Mouse (Mus musculus) heart, embryonic 14.5 days (tissue): Measurements from ENCODE around the gene Ccdc90b. TPM values are rescaled to one million over a fixed set of nuclear protein-coding genes. Genes with fewer than 3 reads are reported as not detected.

Experiments used
- ATAC-seq: fragments of 200-750 bp; cut with Nextera tagmentation; 2 replicates; pipeline ENCODE4 v1.8.0; 2017; ENCODE audit warnings: low read depth, moderate TSS enrichment; ENCODE audit not compliant: insufficient number of reproducible peaks, insufficient read depth, low FRiP score
- H3K27ac ChIP-seq, 2 experiments: fragments of 200-500 bp in 1 of 2; fragments of 300-500 bp in 1 of 2; sonication (generic) in 1 of 2; replicated peaks in 1 of 2; 2 replicates each; pipeline ENCODE4 v1.5.1; 2012 to 2014; ENCODE audit warnings: low read depth in 2 of 2, low read length in 2 of 2, control low read depth in 1 of 2, mild to moderate bottlenecking in 1 of 2, mixed read lengths in 1 of 2; ENCODE audit not compliant: control insufficient read depth in 1 of 2, insufficient read depth in 1 of 2
- H3K27me3 ChIP-seq: fragments of 300-500 bp; sonication (generic); 2 replicates; pipeline ENCODE4 v1.6.1; 2014; ENCODE audit warnings: mild to moderate bottlenecking, low read length, control low read depth; ENCODE audit not compliant: control insufficient read depth, insufficient read depth
- H3K36me3 ChIP-seq: fragments of 300-500 bp; sonication (generic); 2 replicates; pipeline ENCODE4 v1.6.1; 2014; ENCODE audit warnings: mild to moderate bottlenecking, control low read depth, low read length, mixed read lengths; ENCODE audit not compliant: control insufficient read depth, insufficient read depth
- H3K4me1 ChIP-seq, 2 experiments: fragments of 200-500 bp in 1 of 2; fragments of 300-500 bp in 1 of 2; sonication (generic) in 1 of 2; 2 replicates each; pipeline ENCODE4 v1.6.1; 2012 to 2014; ENCODE audit warnings: low read length in 2 of 2, control low read depth in 1 of 2, mixed read lengths in 1 of 2; ENCODE audit not compliant: control insufficient read depth in 2 of 2, insufficient read depth in 2 of 2
- H3K4me2 ChIP-seq: fragments of 300-500 bp; sonication (generic); 2 replicates; pipeline ENCODE4 v1.6.1; 2014; ENCODE audit warnings: mild to moderate bottlenecking, low read length
- H3K4me3 ChIP-seq, 2 experiments: fragments of 200-500 bp in 1 of 2; fragments of 300-500 bp in 1 of 2; sonication (generic) in 1 of 2; 2 replicates each; pipeline ENCODE4 v1.5.1; 2012 to 2014; ENCODE audit warnings: low read length in 2 of 2, mild to moderate bottlenecking in 2 of 2, control low read depth in 1 of 2, low read depth in 1 of 2, moderate library complexity in 1 of 2; ENCODE audit not compliant: control insufficient read depth in 1 of 2, insufficient read depth in 1 of 2
- H3K9ac ChIP-seq: fragments of 300-500 bp; sonication (generic); 2 replicates; pipeline ENCODE4 v1.6.1; 2014; ENCODE audit warnings: mild to moderate bottlenecking, low read length
- H3K9me3 ChIP-seq: fragments of 300-500 bp; sonication (generic); 2 replicates; pipeline ENCODE4 v1.6.1; 2016; ENCODE audit warnings: low read length, control low read depth; ENCODE audit not compliant: control insufficient read depth
- WGBS: fragments of 180-500 bp; shearing (Covaris S2); extraction: QIAGEN DNeasy Blood & Tissue Kit; methylation state at CpG from one replicate; pipeline ENCODE4 v1.1.7; 2014; 5-methylcytosine and 5-hydroxymethylcytosine counted together
- polyA plus RNA-seq: library from polyadenylated mRNA; unstranded; fragments of >200 nt; fragmentation: Nextera tagmentation; extraction: Ambion mirVana; gene quantifications from 2 replicates; pipeline ENCODE4 v1.2.1, GENCODE M21; 2014

Gene Ccdc90b
- 56.7 and 59.9 TPM in 2 replicates for polyA plus RNA-seq

GRCm38 (mm10) chr7:92560986-92561876, at the start of gene Ccdc90b:
TSS of gene Ccdc90b (plus strand) at chr7:92561149.
- Histone ChIP-seq H3K4me3 (peak within 1 kb of the TSS; percentile 77 to 78), H3K27ac (peak within 1 kb of the TSS; percentile 93 to 94), H3K4me1 (peaks cover 0 to 4% of the 10 kb centered on the region in 2 experiments; a peak in 2 of 4 replicates), H3K9ac (peak within 1 kb of the TSS; percentile 84), H3K27me3 (no peaks in the 10 kb centered on the region), H3K9me3 (no peaks in the 10 kb centered on the region), H3K4me2 (peak within 1 kb of the TSS; percentile 83), H3K36me3 (peaks cover 10% of the 10 kb centered on the region)
- ATAC-seq = peak; percentile 98
- under 1% methylated on average over 60 of the region's 60 CpGs for WGBS

GRCm38 (mm10) chr7:92520397-92520796, 40.6 kb upstream of the Ccdc90b start:
- no peak for ATAC-seq
- H3K9ac ChIP-seq = no peak overlapping the region
- H3K4me2 ChIP-seq = no peak overlapping the region
- H3K36me3 ChIP-seq = no peaks in the 10 kb centered on the region
- no peaks in the 10 kb centered on the region for H3K9me3 ChIP-seq
- WGBS = 55% methylated on average over 3 of the region's 3 CpGs
- H3K4me1 ChIP-seq = no peaks in the 10 kb centered on the region
- H3K27ac ChIP-seq = no peak overlapping the region
- H3K4me3 ChIP-seq = no peak overlapping the region
- no peaks in the 10 kb centered on the region for H3K27me3 ChIP-seq

- Histone ChIP-seq H3K27ac (no peak overlapping the region), H3K4me2 (no peak overlapping the region), H3K9me3 (no peaks in the 10 kb centered on the region), H3K4me1 (no peaks in the 10 kb centered on the region), H3K9ac (no peak overlapping the region), H3K27me3 (no peaks in the 10 kb centered on the region), H3K4me3 (no peak overlapping the region), H3K36me3 (no peaks in the 10 kb centered on the region)
- no peak for ATAC-seq
- WGBS = 45% methylated on average over 4 of the region's 4 CpGs
Observed at GRCm38 (mm10) chr7:92520820-92521219, 40.1 kb upstream of the Ccdc90b start.

- Histone ChIP-seq H3K27ac (no peak overlapping the region), H3K4me3 (no peak overlapping the region), H3K36me3 (no peaks in the 10 kb centered on the region), H3K4me2 (no peak overlapping the region), H3K4me1 (no peaks in the 10 kb centered on the region), H3K9me3 (no peaks in the 10 kb centered on the region), H3K9ac (no peak overlapping the region), H3K27me3 (no peaks in the 10 kb centered on the region)
- WGBS = 82% methylated on average over 4 of the region's 4 CpGs
- no peak for ATAC-seq
Observed at GRCm38 (mm10) chr7:92529245-92529644, 31.7 kb upstream of the Ccdc90b start.

DNA sequence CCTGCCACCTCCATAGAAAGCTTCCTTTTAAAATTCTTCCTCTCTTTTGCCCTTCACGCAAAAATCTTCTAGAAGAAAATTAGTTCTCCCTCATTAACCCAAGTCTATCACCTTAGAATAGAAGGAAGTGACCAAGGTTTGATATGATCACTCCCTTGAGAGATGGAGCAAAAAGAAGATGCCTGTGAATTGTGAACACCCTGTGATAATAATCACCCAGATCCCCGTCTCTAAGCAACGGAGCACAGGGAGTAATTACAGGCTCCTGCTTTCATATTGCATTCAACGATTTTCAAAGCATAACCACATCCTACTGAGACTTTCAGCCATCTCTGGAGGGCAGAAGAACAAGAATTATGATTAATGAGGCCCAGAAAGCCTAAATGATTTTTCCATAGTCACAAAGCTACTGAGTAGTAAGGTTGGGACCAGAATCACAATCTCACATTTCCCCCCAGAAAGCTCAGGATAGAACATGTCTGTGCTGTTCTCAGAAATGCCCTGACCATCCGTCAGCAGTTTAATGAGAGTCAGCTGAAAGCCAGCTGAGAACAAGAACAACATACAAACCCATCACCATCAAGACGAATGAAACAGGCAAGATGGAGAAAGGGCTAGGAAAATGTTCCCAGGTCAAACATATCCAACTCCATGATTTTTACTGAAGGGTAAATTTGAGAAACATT, 28.5 kb upstream of the Ccdc90b start:
- no peaks in the 10 kb centered on the region for H3K27me3 ChIP-seq
- no peak overlapping the region for H3K9ac ChIP-seq
- H3K27ac ChIP-seq = no peak overlapping the region
- 70% methylated on average over 6 of the region's 6 CpGs for WGBS
- no peaks in the 10 kb centered on the region for H3K36me3 ChIP-seq
- no peaks in the 10 kb centered on the region for H3K4me1 ChIP-seq
- ATAC-seq = no peak
- no peaks in the 10 kb centered on the region for H3K9me3 ChIP-seq
- no peak overlapping the region for H3K4me3 ChIP-seq
- H3K4me2 ChIP-seq = no peak overlapping the region

DNA sequence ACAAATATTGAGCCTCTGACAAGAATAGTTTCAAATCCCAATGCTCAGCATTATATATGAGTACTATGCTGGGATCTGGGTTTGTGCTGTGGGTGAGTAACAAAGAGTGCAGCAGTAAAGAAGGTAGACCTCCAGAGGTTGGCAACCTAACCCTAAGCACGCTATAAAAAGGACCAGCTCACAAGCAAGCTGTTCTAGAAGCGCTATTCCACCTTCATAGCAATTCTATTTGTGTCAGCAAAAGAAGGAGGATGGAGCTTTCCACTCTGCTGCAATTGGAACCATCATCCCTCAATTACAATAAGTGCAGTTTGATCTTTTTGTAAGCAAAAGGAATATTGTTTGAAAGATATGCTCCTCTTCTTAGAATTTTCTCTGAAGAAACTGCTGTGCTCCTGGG, 14.2 kb upstream of the Ccdc90b start:
- Histone ChIP-seq H3K4me1 (no peaks in the 10 kb centered on the region), H3K27me3 (no peaks in the 10 kb centered on the region), H3K36me3 (no peaks in the 10 kb centered on the region), H3K9me3 (no peaks in the 10 kb centered on the region), H3K27ac (no peak overlapping the region), H3K4me3 (no peak overlapping the region), H3K9ac (no peak overlapping the region), H3K4me2 (no peak overlapping the region)
- no peak for ATAC-seq
- 65% methylated on average over 2 of the region's 2 CpGs for WGBS

DNA sequence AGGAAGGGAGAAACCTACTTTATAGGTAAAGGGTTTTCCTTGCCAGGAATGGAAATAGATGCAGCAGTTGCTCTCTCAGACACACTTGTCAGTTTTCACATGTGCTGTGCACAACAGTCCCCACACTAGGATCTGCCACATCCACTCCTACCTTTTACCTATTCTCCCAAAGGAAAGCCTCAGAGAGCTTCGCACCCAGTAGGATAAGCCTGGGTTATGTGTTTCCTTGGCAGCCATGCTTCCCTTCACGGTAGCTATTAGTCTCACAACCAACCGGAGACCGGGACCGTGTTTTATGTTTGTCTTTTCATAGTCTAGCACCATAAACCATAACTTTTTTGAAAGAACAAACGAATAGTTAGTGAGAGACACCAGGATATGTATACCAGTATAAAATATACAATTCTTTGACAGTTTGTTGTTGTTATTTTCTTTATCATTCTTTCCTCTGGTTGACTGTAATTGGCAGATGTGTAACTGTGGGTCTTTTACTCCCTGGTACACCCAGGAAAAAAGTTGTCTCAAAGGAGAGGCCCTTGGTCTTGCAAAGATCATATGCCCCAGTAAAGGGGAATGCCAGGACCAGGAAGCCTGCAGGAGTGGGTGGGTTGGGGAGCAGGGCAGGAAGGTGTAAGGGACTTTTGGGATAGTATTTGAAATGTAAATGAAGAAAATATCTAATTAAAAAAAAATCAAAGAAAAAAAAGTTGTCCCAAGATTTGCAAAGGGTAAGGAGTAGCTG, 10.5 kb upstream of the Ccdc90b start:
- no peak overlapping the region for H3K9ac ChIP-seq
- H3K27me3 ChIP-seq = no peaks in the 10 kb centered on the region
- H3K4me2 ChIP-seq = no peak overlapping the region
- H3K4me1 ChIP-seq = no peaks in the 10 kb centered on the region
- no peak overlapping the region for H3K27ac ChIP-seq
- H3K36me3 ChIP-seq = no peaks in the 10 kb centered on the region
- no peak for ATAC-seq
- 83% methylated on average over 6 of the region's 6 CpGs for WGBS
- H3K9me3 ChIP-seq = no peaks in the 10 kb centered on the region
- no peak overlapping the region for H3K4me3 ChIP-seq
